Mouse (Mus musculus): Measurements from ENCODE around the gene Hsd17b14. TPM values are rescaled to one million over a fixed set of nuclear protein-coding genes. Genes with fewer than 3 reads are reported as not detected.
"Not testable (repeated sequence)": the region's sequence is repeated elsewhere in the genome, so short reads cannot be mapped to it uniquely, and the experiment has no call there.

Hsd17b14 gene
- polyA plus RNA-seq (2012; rRNA removed) = 0.37 and 0.45 TPM in 2 replicates

DNA sequence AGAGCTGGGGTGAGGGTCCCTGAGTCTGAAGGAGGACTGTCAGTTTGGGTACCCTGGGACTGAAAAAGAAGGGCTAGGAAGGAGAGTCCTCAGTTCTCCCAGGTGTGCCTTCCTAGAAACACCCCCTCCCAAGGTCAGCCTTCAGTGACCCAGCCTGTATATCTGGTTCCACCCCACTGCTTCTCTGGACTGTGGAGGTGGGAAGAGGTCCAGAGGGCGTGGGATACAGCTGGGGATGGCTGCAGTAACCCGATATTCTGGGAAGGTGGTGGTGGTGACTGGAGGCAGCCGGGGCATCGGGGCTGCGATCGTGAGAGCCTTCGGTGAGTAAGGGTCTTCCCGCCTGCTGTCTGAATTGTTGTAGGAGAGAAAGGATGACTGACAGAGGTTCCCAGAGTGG lies at the start of gene Hsd17b14:
Gene Hsd17b14, plus strand, starts transcription at position 150 of the 400 bp plus-strand sequence.
- Histone ChIP-seq H3K27me3 (ENCODE audit: control insufficient read depth, insufficient read depth, low read length) (no peaks in the 10 kb centered on the region), H3K27ac (ENCODE audit: control insufficient read depth, insufficient read depth, low read depth, low read length) (no peak within 1 kb of the TSS), H3K4me3 (ENCODE audit: control insufficient read depth, low read depth, low read length) (no peak within 1 kb of the TSS), H3K4me1 (ENCODE audit: control insufficient read depth, insufficient read depth, low read length) (no peaks in the 10 kb centered on the region), H3K36me3 (ENCODE audit: control insufficient read depth, insufficient read depth, low read length) (no peaks in the 10 kb centered on the region)
- TF ChIP-seq POLR2A (IDR thresholded peaks at IDR 0.05; ENCODE audit: control insufficient read depth, low read depth, low read length) (no peak), CTCF (IDR thresholded peaks at IDR 0.05; ENCODE audit: control insufficient read depth, insufficient read depth, insufficient replicate concordance, low read depth, low read length) (no peak)

DNA sequence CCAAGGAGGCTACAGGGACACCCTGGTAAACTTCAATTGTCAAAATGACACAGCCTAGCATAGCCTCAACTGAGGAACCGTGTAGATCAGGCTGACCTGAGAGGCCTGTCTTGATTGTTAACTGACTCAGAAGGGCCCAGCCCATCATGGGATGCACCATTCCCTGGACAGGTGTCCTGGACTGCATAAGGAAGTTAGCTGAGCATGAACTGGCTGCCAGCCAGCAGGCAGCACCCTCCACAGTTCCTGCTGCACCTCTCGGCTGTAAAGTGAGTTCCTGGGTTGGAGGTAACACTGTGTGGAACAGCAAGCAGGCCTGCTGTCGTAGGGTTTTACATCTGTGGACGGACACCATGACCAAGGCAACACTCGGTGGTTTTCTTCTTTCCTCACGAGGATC lies 47.1 kb upstream of the Hsd17b14 start:
- H3K36me3 ChIP-seq (ENCODE audit: control insufficient read depth, insufficient read depth, low read length) = no peaks in the 10 kb centered on the region
- H3K27ac ChIP-seq (ENCODE audit: control insufficient read depth, insufficient read depth, low read depth, low read length) = no peak overlapping the region
- no peaks in the 10 kb centered on the region for H3K27me3 ChIP-seq (ENCODE audit: control insufficient read depth, insufficient read depth, low read length)
- H3K4me3 ChIP-seq (ENCODE audit: control insufficient read depth, low read depth, low read length) = no peak overlapping the region
- TF ChIP-seq POLR2A (IDR thresholded peaks at IDR 0.05; ENCODE audit: control insufficient read depth, low read depth, low read length) = no peak
- TF ChIP-seq CTCF (IDR thresholded peaks at IDR 0.05; ENCODE audit: control insufficient read depth, insufficient read depth, insufficient replicate concordance, low read depth, low read length) = no peak
- H3K4me1 ChIP-seq (ENCODE audit: control insufficient read depth, insufficient read depth, low read length) = peaks cover 14% of the 10 kb centered on the region

DNA sequence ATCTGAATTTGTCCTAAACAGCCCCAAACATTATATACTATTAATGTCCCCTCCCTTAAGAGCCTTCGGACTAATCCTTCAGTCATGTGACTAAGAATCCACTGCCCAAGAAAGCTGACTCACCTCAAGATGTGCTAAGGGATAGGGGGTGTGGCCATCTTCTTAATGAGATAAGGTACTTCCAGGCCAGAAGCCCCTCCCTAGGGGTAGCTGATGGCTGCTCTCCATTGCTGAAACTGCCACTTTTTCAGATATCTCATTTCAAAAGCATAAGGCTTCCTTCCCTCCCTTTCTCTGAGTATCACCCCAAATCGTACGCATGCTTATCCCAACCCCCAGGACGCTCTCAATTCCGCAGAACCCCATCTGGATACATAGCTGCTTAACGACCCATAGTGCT lies 46.1 kb upstream of the Hsd17b14 start:
- no peak for TF ChIP-seq CTCF (IDR thresholded peaks at IDR 0.05; ENCODE audit: control insufficient read depth, insufficient read depth, insufficient replicate concordance, low read depth, low read length)
- TF ChIP-seq POLR2A (IDR thresholded peaks at IDR 0.05; ENCODE audit: control insufficient read depth, low read depth, low read length) = no peak
- no peak overlapping the region for H3K27ac ChIP-seq (ENCODE audit: control insufficient read depth, insufficient read depth, low read depth, low read length)
- no peak overlapping the region for H3K4me3 ChIP-seq (ENCODE audit: control insufficient read depth, low read depth, low read length)
- H3K36me3 ChIP-seq (ENCODE audit: control insufficient read depth, insufficient read depth, low read length) = no peaks in the 10 kb centered on the region
- peaks cover 14% of the 10 kb centered on the region for H3K4me1 ChIP-seq (ENCODE audit: control insufficient read depth, insufficient read depth, low read length)
- H3K27me3 ChIP-seq (ENCODE audit: control insufficient read depth, insufficient read depth, low read length) = no peaks in the 10 kb centered on the region

DNA sequence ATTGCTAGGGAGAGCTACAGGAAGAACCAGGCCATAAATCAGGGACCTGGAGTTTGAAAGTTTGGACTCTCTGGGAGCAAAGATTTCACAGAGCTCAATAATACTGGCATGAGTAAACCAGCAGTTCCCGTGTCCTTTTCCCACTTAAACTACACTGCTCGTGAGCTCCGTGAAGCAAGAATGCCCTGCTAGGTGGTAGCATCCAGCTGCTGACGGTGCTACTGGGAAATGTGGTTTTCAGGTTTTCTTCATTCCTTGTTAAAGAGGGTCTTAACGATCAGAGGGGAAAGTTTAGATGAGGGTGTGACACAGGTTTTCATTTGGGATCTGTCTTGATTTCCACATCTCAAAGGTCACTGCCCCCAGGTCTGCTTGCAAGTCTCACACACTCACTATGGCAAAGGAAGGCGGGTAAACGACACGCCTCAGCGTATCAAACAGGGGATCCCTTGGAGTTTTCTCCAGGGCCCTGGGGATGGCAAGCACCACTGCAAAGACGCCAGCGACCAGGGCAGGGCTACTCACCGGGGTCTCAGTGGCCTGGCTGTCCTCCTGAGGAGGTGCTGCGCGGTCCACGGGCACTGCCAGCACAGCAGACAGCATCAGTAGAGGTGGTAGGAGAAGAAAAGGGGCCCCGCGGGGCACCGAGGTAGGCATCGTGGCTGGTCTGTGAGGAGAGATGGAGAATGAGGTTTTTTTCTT lies 45.4 kb upstream of the Hsd17b14 start:
- H3K27ac ChIP-seq (ENCODE audit: control insufficient read depth, insufficient read depth, low read depth, low read length) = peak overlapping the region; percentile 47
- H3K4me3 ChIP-seq (ENCODE audit: control insufficient read depth, low read depth, low read length) = peak overlapping the region; percentile 98
- no peaks in the 10 kb centered on the region for H3K36me3 ChIP-seq (ENCODE audit: control insufficient read depth, insufficient read depth, low read length)
- TF ChIP-seq CTCF (IDR thresholded peaks at IDR 0.05; ENCODE audit: control insufficient read depth, insufficient read depth, insufficient replicate concordance, low read depth, low read length) (no peak), POLR2A (IDR thresholded peaks at IDR 0.05; ENCODE audit: control insufficient read depth, low read depth, low read length) (no peak)
- H3K27me3 ChIP-seq (ENCODE audit: control insufficient read depth, insufficient read depth, low read length) = no peaks in the 10 kb centered on the region
- peaks cover 14% of the 10 kb centered on the region for H3K4me1 ChIP-seq (ENCODE audit: control insufficient read depth, insufficient read depth, low read length)

DNA sequence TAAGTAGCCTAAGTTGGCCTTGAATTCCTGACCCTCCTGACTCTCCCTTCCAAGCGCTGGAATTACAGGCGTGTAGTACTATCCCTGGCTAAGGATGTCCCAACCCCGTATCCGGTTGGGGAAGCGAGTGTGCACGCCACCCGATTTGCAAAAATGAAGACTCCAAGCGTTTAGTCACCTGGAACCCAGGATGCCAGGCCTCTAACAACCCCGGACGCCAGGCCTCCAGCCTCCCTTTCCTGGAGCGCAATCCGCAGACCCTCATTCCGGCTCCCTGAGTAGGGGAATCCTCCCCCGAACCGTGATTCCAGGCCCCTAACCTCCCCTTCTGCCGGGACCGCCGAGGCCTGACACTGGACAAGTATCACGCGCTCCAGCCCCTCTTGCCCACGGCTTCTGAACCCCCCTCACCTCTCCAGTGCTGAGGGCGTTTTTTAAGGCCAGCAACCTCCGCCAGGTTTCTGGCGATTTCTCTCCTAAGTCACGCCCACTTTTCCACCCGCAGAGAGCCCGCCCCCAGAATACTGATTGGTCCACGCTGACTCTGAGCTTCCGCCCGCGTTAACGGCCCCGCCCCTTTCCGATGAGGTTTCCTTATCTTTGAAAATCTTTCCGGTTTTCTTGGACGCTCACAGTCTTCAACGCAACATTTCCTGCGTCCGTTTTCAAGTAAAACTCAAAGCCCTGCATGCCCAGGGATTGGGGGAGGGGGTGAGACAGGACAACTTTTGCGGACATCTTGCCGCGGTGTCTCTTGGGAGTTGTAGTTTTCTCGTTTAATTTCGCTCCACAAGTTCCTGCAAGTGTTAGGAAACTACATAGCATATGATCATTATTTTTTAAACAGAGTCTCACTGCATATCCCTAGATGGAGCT lies 44.5 kb upstream of the Hsd17b14 start, which contains the start of gene Nucb1:
Gene Nucb1, minus strand, starts transcription at position 495 of the 876 bp plus-strand sequence.
- Histone ChIP-seq H3K4me3 (ENCODE audit: control insufficient read depth, low read depth, low read length) (peak within 1 kb of the TSS; percentile 98), H3K27ac (ENCODE audit: control insufficient read depth, insufficient read depth, low read depth, low read length) (peak within 1 kb of the TSS; percentile 97), H3K27me3 (ENCODE audit: control insufficient read depth, insufficient read depth, low read length) (no peaks in the 10 kb centered on the region), H3K4me1 (ENCODE audit: control insufficient read depth, insufficient read depth, low read length) (peaks cover 14% of the 10 kb centered on the region), H3K36me3 (ENCODE audit: control insufficient read depth, insufficient read depth, low read length) (no peaks in the 10 kb centered on the region)
- TF ChIP-seq POLR2A (IDR thresholded peaks at IDR 0.05; ENCODE audit: control insufficient read depth, low read depth, low read length) = no peak
- TF ChIP-seq CTCF (IDR thresholded peaks at IDR 0.05; ENCODE audit: control insufficient read depth, insufficient read depth, insufficient replicate concordance, low read depth, low read length) = no peak

DNA sequence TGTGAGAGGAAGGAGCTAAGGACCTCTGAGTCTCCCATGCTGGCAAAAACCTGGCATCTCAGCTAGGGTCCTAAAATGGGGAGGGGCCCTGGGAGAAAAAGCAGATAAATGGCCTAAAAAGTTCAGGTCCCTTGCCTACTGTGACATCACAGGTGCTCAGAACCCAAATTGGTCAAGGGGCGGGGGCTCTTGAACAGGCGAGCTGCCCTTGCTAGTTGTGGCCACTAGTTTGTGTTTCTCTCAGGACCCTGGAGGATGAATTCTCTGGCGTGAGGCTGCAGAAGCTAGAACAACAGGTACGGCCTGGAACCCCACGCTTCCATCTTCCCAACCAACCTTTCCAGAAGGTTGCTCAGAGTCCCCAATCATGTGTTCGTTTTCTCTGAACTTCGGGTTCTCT lies 40.3 kb upstream of the Hsd17b14 start:
- Histone ChIP-seq H3K27me3 (ENCODE audit: control insufficient read depth, insufficient read depth, low read length) (no peaks in the 10 kb centered on the region), H3K27ac (ENCODE audit: control insufficient read depth, insufficient read depth, low read depth, low read length) (peak overlapping the region; percentile 77), H3K4me3 (ENCODE audit: control insufficient read depth, low read depth, low read length) (peak overlapping the region; percentile 84), H3K36me3 (ENCODE audit: control insufficient read depth, insufficient read depth, low read length) (no peaks in the 10 kb centered on the region), H3K4me1 (ENCODE audit: control insufficient read depth, insufficient read depth, low read length) (peaks cover 13% of the 10 kb centered on the region)
- no peak for TF ChIP-seq CTCF (IDR thresholded peaks at IDR 0.05; ENCODE audit: control insufficient read depth, insufficient read depth, insufficient replicate concordance, low read depth, low read length)
- no peak; the same call in 1 of the 2 replicates for TF ChIP-seq POLR2A (IDR thresholded peaks at IDR 0.05; ENCODE audit: control insufficient read depth, low read depth, low read length)

DNA sequence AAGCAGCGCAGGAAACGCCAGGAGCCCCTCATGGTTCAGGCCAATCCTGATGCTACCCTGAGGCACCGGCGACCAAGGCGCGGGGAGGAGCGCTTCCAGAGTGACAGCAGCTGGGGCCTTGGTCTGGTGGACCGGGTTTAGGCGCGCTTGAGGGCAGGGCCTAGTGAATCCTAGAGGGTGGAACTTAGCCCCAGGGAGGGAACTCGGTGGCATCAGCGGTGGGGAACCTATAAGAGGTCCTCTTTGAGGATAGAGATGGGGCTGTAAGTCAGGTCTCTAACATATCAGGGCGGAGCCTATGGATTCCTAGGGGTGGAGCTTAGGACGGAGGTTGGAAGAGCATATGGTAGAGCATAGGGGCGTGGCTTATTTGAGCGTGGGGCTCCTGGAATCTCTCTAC lies 39.3 kb upstream of the Hsd17b14 start:
- peak overlapping the region; percentile 84 for H3K4me3 ChIP-seq (ENCODE audit: control insufficient read depth, low read depth, low read length)
- H3K27ac ChIP-seq (ENCODE audit: control insufficient read depth, insufficient read depth, low read depth, low read length) = no peak overlapping the region
- no peaks in the 10 kb centered on the region for H3K36me3 ChIP-seq (ENCODE audit: control insufficient read depth, insufficient read depth, low read length)
- no peaks in the 10 kb centered on the region for H3K27me3 ChIP-seq (ENCODE audit: control insufficient read depth, insufficient read depth, low read length)
- no peak for TF ChIP-seq CTCF (IDR thresholded peaks at IDR 0.05; ENCODE audit: control insufficient read depth, insufficient read depth, insufficient replicate concordance, low read depth, low read length)
- TF ChIP-seq POLR2A (IDR thresholded peaks at IDR 0.05; ENCODE audit: control insufficient read depth, low read depth, low read length) = 0 out of 2 replicates have a peak, but pooled peaks have one; percentile 13
- peaks cover 5% of the 10 kb centered on the region; the same call in 1 of the 2 replicates for H3K4me1 ChIP-seq (ENCODE audit: control insufficient read depth, insufficient read depth, low read length)

DNA sequence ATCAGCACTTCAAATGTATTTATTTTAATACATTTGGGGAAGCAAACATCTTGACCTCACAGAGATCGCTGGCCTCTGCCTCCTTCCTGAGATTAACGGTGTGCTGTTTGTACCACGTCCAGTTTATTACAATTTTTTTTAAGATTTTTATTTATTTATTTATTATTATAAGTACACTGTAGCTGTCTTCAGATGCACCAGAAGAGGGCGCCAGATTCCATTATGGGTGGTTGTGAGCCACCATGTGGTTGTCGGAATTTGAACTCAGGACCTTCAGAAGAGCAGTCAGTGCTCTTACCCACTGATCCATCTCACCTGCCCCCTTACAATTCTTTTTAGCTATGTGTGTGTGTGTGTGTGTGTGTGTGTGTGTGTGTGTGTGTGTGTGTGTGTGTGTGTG lies 37.8 kb upstream of the Hsd17b14 start:
- H3K36me3 ChIP-seq (ENCODE audit: control insufficient read depth, insufficient read depth, low read length); H3K4me1 ChIP-seq (ENCODE audit: control insufficient read depth, insufficient read depth, low read length); H3K27ac ChIP-seq (ENCODE audit: control insufficient read depth, insufficient read depth, low read depth, low read length); H3K27me3 ChIP-seq (ENCODE audit: control insufficient read depth, insufficient read depth, low read length): not testable (repeated sequence)
- peak overlapping the region; percentile 84 for H3K4me3 ChIP-seq (ENCODE audit: control insufficient read depth, low read depth, low read length)

All from testis, adult 2 months (tissue).